Mouse (Mus musculus): ENCODE data around the gene Npdc1. TPM values are rescaled to one million over a fixed set of nuclear protein-coding genes. Genes with fewer than 3 reads are reported as not detected.

Gene Npdc1
- total RNA-seq, 1 experiment from 2014 or later, result 0.74 TPM

- ATAC-seq (replicated peaks in 1 of 2; ENCODE audit: insufficient read depth in 1 of 2, low FRiP score in 2 of 2, low TSS enrichment in 1 of 2, low read depth in 1 of 2, poor library complexity in 2 of 2, severe bottlenecking in 2 of 2), result peak; percentile 73 to 74
These were observed 23.6 kb downstream of the Npdc1 start, which contains the start of gene Fut7 for GRCm38 (mm10) chr2:25422587-25423410. Gene Fut7, plus strand, starts transcription at chr2:25423267.

GRCm38 (mm10) chr2:25423626-25424025, 24.5 kb downstream of the Npdc1 start:
- ATAC-seq (replicated peaks in 1 of 2; ENCODE audit: insufficient read depth in 1 of 2, low FRiP score in 2 of 2, low TSS enrichment in 1 of 2, low read depth in 1 of 2, poor library complexity in 2 of 2, severe bottlenecking in 2 of 2), result no peak

GRCm38 (mm10) chr2:25425481-25425880, 26.3 kb downstream of the Npdc1 start:
- ATAC-seq (replicated peaks in 1 of 2; ENCODE audit: insufficient read depth in 1 of 2, low FRiP score in 2 of 2, low TSS enrichment in 1 of 2, low read depth in 1 of 2, poor library complexity in 2 of 2, severe bottlenecking in 2 of 2), result no peak

GRCm38 (mm10) chr2:25426721-25427191, 27.6 kb downstream of the Npdc1 start:
- ATAC-seq (replicated peaks in 1 of 2; ENCODE audit: insufficient read depth in 1 of 2, low FRiP score in 2 of 2, low TSS enrichment in 1 of 2, low read depth in 1 of 2, poor library complexity in 2 of 2, severe bottlenecking in 2 of 2), result peak; percentile 29 to 43

- ATAC-seq (replicated peaks in 1 of 2; ENCODE audit: insufficient read depth in 1 of 2, low FRiP score in 2 of 2, low TSS enrichment in 1 of 2, low read depth in 1 of 2, poor library complexity in 2 of 2, severe bottlenecking in 2 of 2), result no peak
These were observed 28.1 kb downstream of the Npdc1 start for GRCm38 (mm10) chr2:25427256-25427655.

GRCm38 (mm10) chr2:25428442-25429236, 29.5 kb downstream of the Npdc1 start, which contains the start of gene Abca2:
Gene Abca2, plus strand, starts transcription at chr2:25428703.
- ATAC-seq (replicated peaks in 1 of 2; ENCODE audit: insufficient read depth in 1 of 2, low FRiP score in 2 of 2, low TSS enrichment in 1 of 2, low read depth in 1 of 2, poor library complexity in 2 of 2, severe bottlenecking in 2 of 2), result peak; percentile 58 to 63

- no peak for ATAC-seq (replicated peaks in 1 of 2; ENCODE audit: insufficient read depth in 1 of 2, low FRiP score in 2 of 2, low TSS enrichment in 1 of 2, low read depth in 1 of 2, poor library complexity in 2 of 2, severe bottlenecking in 2 of 2)
These were observed 30.5 kb downstream of the Npdc1 start for GRCm38 (mm10) chr2:25429435-25430180.

GRCm38 (mm10) chr2:25430395-25431233, 31.5 kb downstream of the Npdc1 start:
- ATAC-seq (replicated peaks in 1 of 2; ENCODE audit: insufficient read depth in 1 of 2, low FRiP score in 2 of 2, low TSS enrichment in 1 of 2, low read depth in 1 of 2, poor library complexity in 2 of 2, severe bottlenecking in 2 of 2), result no peak

- ATAC-seq (replicated peaks in 1 of 2; ENCODE audit: insufficient read depth in 1 of 2, low FRiP score in 2 of 2, low TSS enrichment in 1 of 2, low read depth in 1 of 2, poor library complexity in 2 of 2, severe bottlenecking in 2 of 2), result no peak
These were observed 32.2 kb downstream of the Npdc1 start for GRCm38 (mm10) chr2:25431308-25431855.

- no peak for ATAC-seq (replicated peaks in 1 of 2; ENCODE audit: insufficient read depth in 1 of 2, low FRiP score in 2 of 2, low TSS enrichment in 1 of 2, low read depth in 1 of 2, poor library complexity in 2 of 2, severe bottlenecking in 2 of 2)
These were observed 33.4 kb downstream of the Npdc1 start for GRCm38 (mm10) chr2:25432326-25433098.

GRCm38 (mm10) chr2:25433101-25433500, 34.0 kb downstream of the Npdc1 start:
- ATAC-seq (replicated peaks in 1 of 2; ENCODE audit: insufficient read depth in 1 of 2, low FRiP score in 2 of 2, low TSS enrichment in 1 of 2, low read depth in 1 of 2, poor library complexity in 2 of 2, severe bottlenecking in 2 of 2), result no peak

GRCm38 (mm10) chr2:25434292-25434691, 35.1 kb downstream of the Npdc1 start:
- no peak for ATAC-seq (replicated peaks in 1 of 2; ENCODE audit: insufficient read depth in 1 of 2, low FRiP score in 2 of 2, low TSS enrichment in 1 of 2, low read depth in 1 of 2, poor library complexity in 2 of 2, severe bottlenecking in 2 of 2)

- ATAC-seq (replicated peaks in 1 of 2; ENCODE audit: insufficient read depth in 1 of 2, low FRiP score in 2 of 2, low TSS enrichment in 1 of 2, low read depth in 1 of 2, poor library complexity in 2 of 2, severe bottlenecking in 2 of 2), result no peak
These were observed 37.2 kb downstream of the Npdc1 start for GRCm38 (mm10) chr2:25436286-25436820.

GRCm38 (mm10) chr2:25441067-25441466, 41.9 kb downstream of the Npdc1 start:
- ATAC-seq (replicated peaks in 1 of 2; ENCODE audit: insufficient read depth in 1 of 2, low FRiP score in 2 of 2, low TSS enrichment in 1 of 2, low read depth in 1 of 2, poor library complexity in 2 of 2, severe bottlenecking in 2 of 2), result no peak

GRCm38 (mm10) chr2:25442682-25443081, 43.5 kb downstream of the Npdc1 start:
- ATAC-seq (replicated peaks in 1 of 2; ENCODE audit: insufficient read depth in 1 of 2, low FRiP score in 2 of 2, low TSS enrichment in 1 of 2, low read depth in 1 of 2, poor library complexity in 2 of 2, severe bottlenecking in 2 of 2), result no peak

All from hematopoietic stem cell, adult 5-6 weeks (primary cell).